Mouse (Mus musculus) neural tube, embryonic 14.5 days (tissue): ENCODE data around the gene AW011738. TPM values are rescaled to one million over a fixed set of nuclear protein-coding genes. Genes with fewer than 3 reads are reported as not detected.
A peak's percentile ranks its signal among the peaks of the same experiment; 100 is the strongest.

ENCODE experiments used
- ATAC-seq: fragments of 200-750 bp; cut with Nextera tagmentation; 2 replicates; pipeline ENCODE4 v1.8.0; 2017; ENCODE audit warnings: low read depth, mild to moderate bottlenecking, moderate TSS enrichment, moderate library complexity
- H3K27ac ChIP-seq: fragments of 300-500 bp; sonication (generic); 2 replicates; pipeline ENCODE4 v1.5.1; 2014; ENCODE audit warnings: low read depth, mild to moderate bottlenecking, control low read depth, low read length, moderate library complexity, mixed read lengths
- H3K27me3 ChIP-seq: fragments of 300-500 bp; sonication (generic); 2 replicates; pipeline ENCODE4 v1.6.1; 2014; ENCODE audit warnings: low read length; ENCODE audit not compliant: control insufficient read depth, insufficient read depth
- H3K36me3 ChIP-seq: fragments of 300-500 bp; sonication (generic); 2 replicates; pipeline ENCODE4 v1.6.1; 2014; ENCODE audit warnings: low read length, mixed read lengths; ENCODE audit not compliant: control insufficient read depth, insufficient read depth
- H3K4me1 ChIP-seq: fragments of 300-500 bp; sonication (generic); 2 replicates; pipeline ENCODE4 v1.6.1; 2014; ENCODE audit warnings: low read length; ENCODE audit not compliant: control insufficient read depth, insufficient read depth
- H3K4me2 ChIP-seq: fragments of 300-500 bp; sonication (generic); 2 replicates; pipeline ENCODE4 v1.6.1; 2014; ENCODE audit warnings: mild to moderate bottlenecking, low read depth, low read length, control low read depth
- H3K4me3 ChIP-seq: fragments of 300-500 bp; sonication (generic); 2 replicates; pipeline ENCODE4 v1.5.1; 2014; ENCODE audit warnings: low read depth, low read length, control low read depth, mixed read lengths
- H3K9ac ChIP-seq: fragments of 300-500 bp; sonication (generic); replicated peaks from 2 replicates; pipeline ENCODE4 v1.6.1; 2014; ENCODE audit warnings: low read depth, mild to moderate bottlenecking, control low read depth, low read length, mixed read lengths
- H3K9me3 ChIP-seq: fragments of 300-500 bp; sonication (generic); 2 replicates; pipeline ENCODE4 v1.6.1; 2016; ENCODE audit warnings: low read length; ENCODE audit not compliant: control insufficient read depth
- WGBS: fragments of 180-500 bp; shearing (Covaris S2); extraction: QIAGEN DNeasy Blood & Tissue Kit; methylation state at CpG from one replicate; pipeline ENCODE4 v1.1.7; 2014; 5-methylcytosine and 5-hydroxymethylcytosine counted together
- microRNA-seq: library from miRNA; unstranded; fragments of <30 nt; microRNA quantifications from one replicate; pipeline ENCODE4, GENCODE M21; 2016
- polyA plus RNA-seq: library from polyadenylated mRNA; unstranded; fragments of >200 nt; fragmentation: Nextera tagmentation; extraction: Ambion mirVana; gene quantifications from 2 replicates; pipeline ENCODE4 v1.2.1, GENCODE M21; 2014

The AW011738 gene
- polyA plus RNA-seq, 1 experiment from 2014 or later: 1.8 TPM

- H3K27ac ChIP-seq: no peak overlapping the region
Observed at GRCm38 (mm10) chr4:156252140-156252539, 49.0 kb downstream of the AW011738 start.

GRCm38 (mm10) chr4:156252619-156253018 lies 49.5 kb downstream of the AW011738 start:
- ATAC-seq: 0 out of 2 replicates have a peak, but pooled peaks have one; percentile 13
- H3K27me3 ChIP-seq: peaks cover 3% of the 10 kb centered on the region; the same call in 1 of the 2 replicates
- peaks cover 7% of the 10 kb centered on the region; the same call in 1 of the 2 replicates for H3K4me1 ChIP-seq
- H3K36me3 ChIP-seq: peaks cover 5% of the 10 kb centered on the region; the same call in 1 of the 2 replicates
- 27% methylated on average over 3 of the region's 3 CpGs for WGBS
- no peak overlapping the region for H3K4me3 ChIP-seq
- no peak overlapping the region for H3K9ac ChIP-seq
- H3K9me3 ChIP-seq: no peaks in the 10 kb centered on the region
- H3K4me2 ChIP-seq: no peak overlapping the region
- no peak overlapping the region for H3K27ac ChIP-seq

More at GRCm38 (mm10) chr4:156252140-156252539, 49.0 kb downstream of the AW011738 start:
- Histone ChIP-seq H3K4me3 (no peak overlapping the region), H3K9ac (no peak overlapping the region), H3K27me3 (peaks cover 3% of the 10 kb centered on the region; the same call in 1 of the 2 replicates), H3K4me2 (no peak overlapping the region), H3K9me3 (no peaks in the 10 kb centered on the region), H3K4me1 (peaks cover 7% of the 10 kb centered on the region; the same call in 1 of the 2 replicates), H3K36me3 (peaks cover 8% of the 10 kb centered on the region)
- WGBS: 43% methylated on average over 7 of the region's 7 CpGs
- ATAC-seq: 0 out of 2 replicates have a peak, but pooled peaks have one; percentile 9

GRCm38 (mm10) chr4:156253043-156253442 lies 49.9 kb downstream of the AW011738 start:
- Histone ChIP-seq H3K4me1 (peaks cover 7% of the 10 kb centered on the region; the same call in 1 of the 2 replicates), H3K27me3 (peaks cover 3% of the 10 kb centered on the region; the same call in 1 of the 2 replicates), H3K27ac (no peak overlapping the region), H3K4me2 (no peak overlapping the region), H3K4me3 (no peak overlapping the region), H3K36me3 (0 out of 2 replicates have a peak, but pooled peaks cover under 1% of the 10 kb centered on the region), H3K9me3 (no peaks in the 10 kb centered on the region), H3K9ac (no peak overlapping the region)
- 39% methylated on average over 7 of the region's 7 CpGs for WGBS
- no peak for ATAC-seq

GRCm38 (mm10) chr4:156254361-156255077 lies 51.4 kb downstream of the AW011738 start:
- ATAC-seq: peak; percentile 76
- Histone ChIP-seq H3K9me3 (no peaks in the 10 kb centered on the region), H3K27ac (no peak overlapping the region), H3K4me2 (peak overlapping the region; percentile 35), H3K4me1 (peaks cover 7% of the 10 kb centered on the region; the same call in 1 of the 2 replicates), H3K36me3 (no peaks in the 10 kb centered on the region), H3K4me3 (peak overlapping the region; percentile 21), H3K9ac (no peak overlapping the region), H3K27me3 (peaks cover 3% of the 10 kb centered on the region; the same call in 1 of the 2 replicates)
- WGBS: 1% methylated on average over 27 of the region's 30 CpGs

Small RNAs within 50 kb of the gene (microRNA-seq; reads per million reads assigned to microRNA genes)
- gene Mir7658: 2.6 reads per million

Other genes starting within 250 kb of the AW011738 start
- gene C1qtnf12, start 241.0 kb upstream of the AW011738 start, polyA plus RNA-seq: 10.5 and 11.5 TPM in 2 replicates
- 37.4 and 38.1 TPM in 2 replicates for gene B3galt6, start 210.7 kb upstream of the AW011738 start, polyA plus RNA-seq
- gene Sdf4, start 210.4 kb upstream of the AW011738 start, polyA plus RNA-seq: 123 and 125 TPM in 2 replicates
- gene Tnfrsf4, start 189.5 kb upstream of the AW011738 start, polyA plus RNA-seq: 0.20 and 0.70 TPM in 2 replicates
- gene Tnfrsf18, start 177.1 kb upstream of the AW011738 start, polyA plus RNA-seq: 1.5 and 2.7 TPM in 2 replicates
- gene Ttll10, start 143.9 kb upstream of the AW011738 start, polyA plus RNA-seq: not detected in 2 replicates
- gene 9430015G10Rik, start 93.3 kb upstream of the AW011738 start, polyA plus RNA-seq: 32.1 and 32.4 TPM in 2 replicates
- 0.61 and 0.64 TPM in 2 replicates for gene Rnf223, start 72.8 kb upstream of the AW011738 start, polyA plus RNA-seq
- gene Agrn, start 5.8 kb upstream of the AW011738 start, polyA plus RNA-seq: 100 and 136 TPM in 2 replicates
- 0.50 and 1.2 TPM in 2 replicates for gene Isg15, start 2.5 kb upstream of the AW011738 start, polyA plus RNA-seq
- 2.2 and 2.9 TPM in 2 replicates for gene Perm1, start 12.6 kb downstream of the AW011738 start, polyA plus RNA-seq
- gene Plekhn1, start 31.6 kb downstream of the AW011738 start, polyA plus RNA-seq: 30.7 and 31.6 TPM in 2 replicates
- gene Noc2l, start 32.7 kb downstream of the AW011738 start, polyA plus RNA-seq: 50.1 and 53.2 TPM in 2 replicates
- gene Samd11, start 52.4 kb downstream of the AW011738 start, polyA plus RNA-seq: 1.9 and 3.1 TPM in 2 replicates
- gene Vmn2r-ps159, start 127.8 kb downstream of the AW011738 start, polyA plus RNA-seq: not detected in 2 replicates